Mouse (Mus musculus): ENCODE measurements around the gene Ctnnbl1. TPM values are rescaled to one million over a fixed set of nuclear protein-coding genes. Genes with fewer than 3 reads are reported as not detected.

The Ctnnbl1 gene
- total and polyA plus RNA-seq, 3 experiments = 46.0 to 57.2 (median 48.6) TPM

Other genes with a start within 250 kb of the Ctnnbl1 start
- 0.38 and 0.76 TPM in 2 replicates for gene Nnat, start 177.3 kb upstream of the Ctnnbl1 start, total RNA-seq (2012; rRNA removed)
- not detected in 2 replicates for gene Nnat, start 177.3 kb upstream of the Ctnnbl1 start, total RNA-seq (2014; rRNA removed)
- gene Nnat, start 177.3 kb upstream of the Ctnnbl1 start, polyA plus RNA-seq (2012; ENCODE audit: insufficient read length, low read depth) = 0.19 and 0.84 TPM in 2 replicates
- 10.7 and 14.0 TPM in 2 replicates for gene Blcap, start 166.1 kb upstream of the Ctnnbl1 start, total RNA-seq (2012; rRNA removed)
- 15.3 and 16.0 TPM in 2 replicates for gene Blcap, start 166.1 kb upstream of the Ctnnbl1 start, total RNA-seq (2014; rRNA removed)
- gene Blcap, start 166.1 kb upstream of the Ctnnbl1 start, polyA plus RNA-seq (2012; ENCODE audit: insufficient read length, low read depth) = 18.9 and 19.3 TPM in 2 replicates
- not detected in 2 replicates for gene Vstm2l, start 177.3 kb downstream of the Ctnnbl1 start, total RNA-seq (2012; rRNA removed)
- gene Vstm2l, start 177.3 kb downstream of the Ctnnbl1 start, total RNA-seq (2014; rRNA removed) = not detected in 2 replicates
- not detected in 2 replicates for gene Vstm2l, start 177.3 kb downstream of the Ctnnbl1 start, polyA plus RNA-seq (2012; ENCODE audit: insufficient read length, low read depth)